ENCODE assay signal across 8 mouse cellular contexts in genomic region chr4:133407114-133407787, GRCm38 (mm10). TPM values are rescaled to one million over a fixed set of nuclear protein-coding genes. Genes with fewer than 3 reads are reported as not detected.
DNase-seq lines count a peak whose midpoint lies in the region; ATAC-seq and TF ChIP-seq lines count a peak whose summit lies in the region.

No protein-coding gene starts in this region.

- H3K4me2 ChIP-seq in hindbrain, embryonic 15.5 days, result no peak overlapping the region

- peak in 1 of 2 experiments; percentile 30 for DNase-seq in layer of hippocampus, adult 2 months (ENCODE audit: low spot score in 2 of 2)
- DNase-seq in layer of hippocampus, adult 11-12 months (ENCODE audit: low spot score), result no peak
- DNase-seq in brain, embryonic 14.5 days (ENCODE audit: low read depth), result peak; percentile 75
- DNase-seq in lung, postnatal 25 days (ENCODE audit: low spot score), result peak; percentile 33
- DNase-seq in embryo, embryonic 9.5 days (ENCODE audit: extremely low spot score), result no peak
- no peak for DNase-seq in ovary, postnatal 36 days (ENCODE audit: low spot score)
- DNase-seq in layer of hippocampus, adult 9-11 months, result no peak

- no peak for TF ChIP-seq POLR2A in brain, embryonic 14.5 days (IDR thresholded peaks at IDR 0.05; ENCODE audit: borderline replicate concordance, extremely low read depth, insufficient read depth, insufficient read length, poor library complexity, severe bottlenecking)

- no peak for TF ChIP-seq CTCF in layer of hippocampus, adult 2 months (conservative IDR thresholded peaks at IDR 0.05)
- TF ChIP-seq CTCF in brain, embryonic 14.5 days (IDR thresholded peaks at IDR 0.05; ENCODE audit: borderline replicate concordance, extremely low read depth, insufficient read depth, insufficient read length), result no peak

- ATAC-seq in hindbrain, embryonic 15.5 days (ENCODE audit: low FRiP score, low read depth), result peak; percentile 43; the same call in 1 of the 2 replicates

- no peak overlapping the region for H3K9ac ChIP-seq in hindbrain, embryonic 15.5 days

- H3K4me3 ChIP-seq in layer of hippocampus, adult 2 months, result no peak overlapping the region
- no peak overlapping the region for H3K4me3 ChIP-seq in hindbrain, embryonic 15.5 days

- WGBS in hindbrain, embryonic 15.5 days, result 69% methylated on average over 6 of the region's 6 CpGs

- peaks cover 15% of the 10 kb centered on the region for H3K4me1 ChIP-seq in hindbrain, embryonic 15.5 days (replicated peaks)

- peak overlapping the region; percentile 72 for H3K27ac ChIP-seq in layer of hippocampus, adult 2 months
- peak overlapping the region; percentile 27 for H3K27ac ChIP-seq in hindbrain, embryonic 15.5 days (replicated peaks)

- no peaks in the 10 kb centered on the region for H3K36me3 ChIP-seq in hindbrain, embryonic 15.5 days

- no peaks in the 10 kb centered on the region for H3K27me3 ChIP-seq in hindbrain, embryonic 15.5 days

- H3K9me3 ChIP-seq in hindbrain, embryonic 15.5 days, result no peaks in the 10 kb centered on the region

RNA-seq across cellular contexts. Expression of gene Slc9a1, which starts 37.7 kb away (rescaled TPM):
- total RNA-seq in layer of hippocampus, adult 2 months (2021), result 10 to 100 TPM; 59.1 to 63.4 TPM
- 23.4 and 33.1 TPM in 2 replicates for polyA plus RNA-seq in brain, embryonic 14.5 days (2012; rRNA removed)
- polyA plus RNA-seq in hindbrain, embryonic 15.5 days (2015; fragmentation: Nextera tagmentation; extraction: Ambion mirVana), result 8.1 and 10.1 TPM in 2 replicates

RNA-seq across cellular contexts. Expression of gene Wdtc1, which starts 54.0 kb away (rescaled TPM):
- total RNA-seq in layer of hippocampus, adult 2 months (2021), result 10 to 100 TPM; 78.8 to 82.5 TPM
- 38.6 and 49.6 TPM in 2 replicates for polyA plus RNA-seq in brain, embryonic 14.5 days (2012; rRNA removed)
- 22.7 and 24.0 TPM in 2 replicates for polyA plus RNA-seq in hindbrain, embryonic 15.5 days (2015; fragmentation: Nextera tagmentation; extraction: Ambion mirVana)

Comparison
In these comparisons a context has a peak if more than half of its experiments do, and no peak if none do; other contexts are left out.
1. DNase-seq: peak in brain, embryonic 14.5 days (single experiment) and lung, postnatal 25 days (single experiment); none in layer of hippocampus, adult 11-12 months (single experiment), embryo, embryonic 9.5 days (single experiment), ovary, postnatal 36 days (single experiment) and layer of hippocampus, adult 9-11 months (single experiment).